Mouse (Mus musculus): ENCODE data around the gene Cox6a1.

GRCm38 (mm10) chr5:115351348-115351747 is 2.6 kb upstream of the Cox6a1 start:
- no peak for TF ChIP-seq CTCF (conservative IDR thresholded peaks at IDR 0.05; ENCODE audit: insufficient read depth, insufficient read length, low read depth, low read length)
- no peak for TF ChIP-seq POLR2A (IDR thresholded peaks at IDR 0.05; ENCODE audit: low read depth, low read length)
